9 mouse cellular contexts compared by ENCODE assay signal in the genomic region with DNA sequence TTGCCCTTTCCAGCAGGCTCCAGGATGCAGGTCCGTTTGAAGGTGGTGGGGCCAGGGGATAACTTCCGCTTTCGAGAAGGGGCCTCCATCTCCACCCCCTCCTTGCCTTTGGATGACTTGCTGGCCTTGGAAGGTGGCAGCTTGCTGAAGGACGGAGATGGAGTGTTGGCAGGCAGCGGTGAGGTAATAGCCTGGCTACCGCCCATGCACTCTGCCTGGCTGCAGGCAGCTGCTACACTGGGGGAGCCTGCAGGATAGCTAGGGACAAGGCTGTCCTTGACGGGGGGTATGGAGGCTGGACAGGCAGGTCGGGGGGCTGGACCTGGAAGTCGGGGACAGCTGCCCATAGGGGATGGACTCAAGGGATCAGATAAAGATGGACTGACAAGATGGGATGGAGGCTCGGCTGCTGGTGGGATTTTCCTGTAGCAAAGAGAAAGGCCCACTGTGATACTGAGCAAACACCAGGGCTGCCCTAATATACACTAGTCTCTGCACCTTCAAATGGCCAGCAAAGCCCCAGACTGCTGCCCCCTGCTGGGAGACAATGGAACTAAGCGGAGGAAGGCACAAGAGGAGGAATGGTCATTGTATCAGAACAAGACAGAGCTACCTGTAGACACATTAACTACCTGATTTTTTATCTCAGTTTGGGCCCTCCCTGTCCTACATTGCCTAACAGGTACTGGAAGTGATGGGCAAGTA. TPM values are rescaled to one million over a fixed set of nuclear protein-coding genes. Genes with fewer than 3 reads are reported as not detected.
A peak's percentile ranks its signal among the peaks of the same experiment; 100 is the strongest.
DNase-seq lines count a peak whose midpoint lies in the region; ATAC-seq and TF ChIP-seq lines count a peak whose summit lies in the region.
"Had no signal": no experiment of that assay in that cellular context is flagged by ENCODE, and none has a peak within 500 bp of the region (broad histone marks: within the 10 kb centered on the region; RNA-seq: fewer than 3 reads in every experiment).

No protein-coding gene starts in this region.

- TF ChIP-seq CTCF in C2C12 (IDR thresholded peaks at IDR 0.05; ENCODE audit: control insufficient read depth, insufficient read depth, insufficient read length) = peak; percentile 58
- TF ChIP-seq CTCF in brain, embryonic 14.5 days (IDR thresholded peaks at IDR 0.05; ENCODE audit: borderline replicate concordance, extremely low read depth, insufficient read depth, insufficient read length) = peak; percentile 88
- TF ChIP-seq CTCF in kidney, postnatal 0 days (IDR thresholded peaks at IDR 0.05; ENCODE audit: low read depth) = peak; percentile 95
- peak; percentile 96 for TF ChIP-seq CTCF in liver, postnatal 0 days (IDR thresholded peaks at IDR 0.05; ENCODE audit: low read depth)

- WGBS in kidney, postnatal 0 days = 85% methylated on average over 11 of the region's 11 CpGs
- 70% methylated on average over 11 of the region's 11 CpGs for WGBS in liver, postnatal 0 days (ENCODE audit: insufficient replicate concordance)

- TF ChIP-seq EP300 in liver, postnatal 0 days (IDR thresholded peaks at IDR 0.05; ENCODE audit: low read depth) = no peak

- no peak overlapping the region for H3K4me3 ChIP-seq in C2C12 (ENCODE audit: insufficient read depth, poor library complexity, severe bottlenecking)
- H3K4me3 ChIP-seq in kidney, postnatal 0 days (replicated peaks; ENCODE audit: low read depth, low read length) = no peak overlapping the region
- no peak overlapping the region for H3K4me3 ChIP-seq in liver, postnatal 0 days (ENCODE audit: low read depth, low read length)
- H3K4me3 ChIP-seq: heart, embryonic 15.5 days had no signal

- no peak overlapping the region for H3K4me2 ChIP-seq in kidney, postnatal 0 days (ENCODE audit: low read length)
- no peak overlapping the region for H3K4me2 ChIP-seq in liver, postnatal 0 days (ENCODE audit: low read depth, low read length)
- H3K4me2 ChIP-seq: heart, embryonic 15.5 days had no signal

- peaks cover 31% of the 10 kb centered on the region for H3K36me3 ChIP-seq in C2C12 (ENCODE audit: control insufficient read depth, insufficient read depth)
- H3K36me3 ChIP-seq in kidney, postnatal 0 days (ENCODE audit: insufficient read depth, low read length) = peaks cover 16% of the 10 kb centered on the region
- H3K36me3 ChIP-seq in liver, postnatal 0 days (replicated peaks; ENCODE audit: insufficient read depth, low read length) = peaks cover 14% of the 10 kb centered on the region

- TF ChIP-seq POLR2A in brain, embryonic 14.5 days (IDR thresholded peaks at IDR 0.05; ENCODE audit: borderline replicate concordance, extremely low read depth, insufficient read depth, insufficient read length, poor library complexity, severe bottlenecking) = no peak

- H3ac ChIP-seq in C2C12 (ENCODE audit: control insufficient read depth, insufficient read length, low read depth) = no peak overlapping the region

- H3K27ac ChIP-seq in kidney, postnatal 0 days = no peak overlapping the region
- H3K27ac ChIP-seq in liver, postnatal 0 days (ENCODE audit: low read depth) = no peak overlapping the region
- H3K27ac ChIP-seq: heart, embryonic 15.5 days had no signal

- H3K9me3 ChIP-seq in kidney, postnatal 0 days (replicated peaks; ENCODE audit: low read length) = no peaks in the 10 kb centered on the region
- no peaks in the 10 kb centered on the region for H3K9me3 ChIP-seq in liver, postnatal 0 days (ENCODE audit: low read length)
- H3K9me3 ChIP-seq: heart, embryonic 15.5 days had no signal

- no peak overlapping the region for H3K9ac ChIP-seq in kidney, postnatal 0 days (ENCODE audit: low read depth, low read length)
- H3K9ac ChIP-seq in liver, postnatal 0 days (replicated peaks) = no peak overlapping the region
- H3K9ac ChIP-seq: heart, embryonic 15.5 days had no signal

- ATAC-seq in erythroblast, adult 5-6 weeks (replicated peaks; ENCODE audit: low FRiP score, poor library complexity, severe bottlenecking) = 0 out of 2 replicates have a peak, but pooled peaks have one; percentile 29
- peak; percentile 3; the same call in 1 of the 2 replicates for ATAC-seq in kidney, postnatal 0 days (replicated peaks; ENCODE audit: low FRiP score, low read depth)
- no peak for ATAC-seq in liver, postnatal 0 days
- no peak for ATAC-seq in activated CD4-positive, CD25-positive, alpha-beta regulatory T cell, adult 4 months

- H3K4me1 ChIP-seq in kidney, postnatal 0 days (replicated peaks; ENCODE audit: insufficient read depth, low read length) = peaks cover 3% of the 10 kb centered on the region
- H3K4me1 ChIP-seq in liver, postnatal 0 days (ENCODE audit: insufficient read depth) = peaks cover 9% of the 10 kb centered on the region

- DNase-seq in 3T3-L1 (ENCODE audit: low read depth, low spot score) = peak; percentile 84
- DNase-seq in brain, embryonic 14.5 days (ENCODE audit: low read depth) = peak; percentile 69
- DNase-seq in kidney, postnatal 0 days (ENCODE audit: low spot score) = peak; percentile 79
- DNase-seq in liver, postnatal 0 days = peak; percentile 88
- DNase-seq in retina, postnatal 7 days (ENCODE audit: low read depth, low spot score) = peak; percentile 56

- H3K79me2 ChIP-seq in C2C12 (ENCODE audit: control insufficient read depth, insufficient read depth) = peaks cover 10% of the 10 kb centered on the region

- H3K79me3 ChIP-seq in C2C12 (ENCODE audit: low read depth) = peaks cover 8% of the 10 kb centered on the region

- no peaks in the 10 kb centered on the region for H3K27me3 ChIP-seq in C2C12 (ENCODE audit: control insufficient read depth, insufficient read depth, insufficient read length)
- H3K27me3 ChIP-seq in kidney, postnatal 0 days (ENCODE audit: insufficient read depth, low read length) = no peaks in the 10 kb centered on the region
- H3K27me3 ChIP-seq in liver, postnatal 0 days (ENCODE audit: insufficient read depth, low read length) = no peaks in the 10 kb centered on the region
- H3K27me3 ChIP-seq: heart, embryonic 15.5 days had no signal

TF ChIP-seq in C2C12, 6 proteins besides CTCF, POLR2A, EP300 and RAD21:
- TF ChIP-seq FOSL1 (IDR thresholded peaks at IDR 0.05; ENCODE audit: insufficient read depth, low read length, poor library complexity, severe bottlenecking) (no peak), MYOG (IDR thresholded peaks at IDR 0.05; ENCODE audit: control insufficient read depth, extremely low read depth, insufficient read length) (no peak), CEBPB (IDR thresholded peaks at IDR 0.05; ENCODE audit: low read depth) (no peak), MAX (IDR thresholded peaks at IDR 0.05) (no peak), MYOD1 (IDR thresholded peaks at IDR 0.05; ENCODE audit: control insufficient read depth, insufficient read length, low read depth) (no peak), USF1 (IDR thresholded peaks at IDR 0.05; ENCODE audit: low read depth) (no peak)

RNA-seq across cellular contexts. Expression of a gene that starts 2.8 kb away (rescaled TPM):
- 1.7 TPM for polyA plus RNA-seq in C2C12 (2012; fragmentation: generic; extraction: Trizol)
- polyA plus RNA-seq in brain, embryonic 14.5 days (2012; rRNA removed) = 8.4 and 8.7 TPM in 2 replicates
- total RNA-seq in erythroblast, adult 5-6 weeks (2015; ENCODE audit: low replicate concordance) = 0.63 and 1.3 TPM in 2 replicates
- total RNA-seq in erythroblast, adult 5-6 weeks (2017; ENCODE audit: low replicate concordance) = 1.1 and 1.7 TPM in 2 replicates
- 3.1 and 3.4 TPM in 2 replicates for polyA plus RNA-seq in kidney, postnatal 0 days (2015; fragmentation: Nextera tagmentation; extraction: Ambion mirVana)
- 1.5 and 1.6 TPM in 2 replicates for polyA plus RNA-seq in liver, postnatal 0 days (2015; fragmentation: Nextera tagmentation; extraction: Ambion mirVana)
- 1 to 10 TPM; 5.9 to 6.9 TPM for polyA plus RNA-seq in activated CD4-positive, CD25-positive, alpha-beta regulatory T cell, adult 4 months (2017; shearing (Covaris generic))

RNA-seq across cellular contexts. Expression of a gene that starts 7.0 kb away (rescaled TPM):
- 6.8 TPM for polyA plus RNA-seq in C2C12 (2012; fragmentation: generic; extraction: Trizol)
- polyA plus RNA-seq in brain, embryonic 14.5 days (2012; rRNA removed) = 50.1 and 55.9 TPM in 2 replicates
- total RNA-seq in erythroblast, adult 5-6 weeks (2015; ENCODE audit: low replicate concordance) = 0.58 and 0.84 TPM in 2 replicates
- 0.56 and 1.4 TPM in 2 replicates for total RNA-seq in erythroblast, adult 5-6 weeks (2017; ENCODE audit: low replicate concordance)
- polyA plus RNA-seq in kidney, postnatal 0 days (2015; fragmentation: Nextera tagmentation; extraction: Ambion mirVana) = 10.9 and 11.0 TPM in 2 replicates
- polyA plus RNA-seq in liver, postnatal 0 days (2015; fragmentation: Nextera tagmentation; extraction: Ambion mirVana) = 1.4 TPM in 2 replicates
- polyA plus RNA-seq in activated CD4-positive, CD25-positive, alpha-beta regulatory T cell, adult 4 months (2017; shearing (Covaris generic)) = 1 to 10 TPM; 4.3 to 7.8 TPM

RNA-seq across cellular contexts. Expression of a gene that starts 17.6 kb away (rescaled TPM):
- polyA plus RNA-seq in C2C12 (2012; fragmentation: generic; extraction: Trizol) = 1.9 TPM
- 19.5 and 25.0 TPM in 2 replicates for polyA plus RNA-seq in brain, embryonic 14.5 days (2012; rRNA removed)
- total RNA-seq in erythroblast, adult 5-6 weeks (2015; ENCODE audit: low replicate concordance) = not detected in 2 replicates
- 0.77 TPM in 1 of 2 replicates, not detected in the other for total RNA-seq in erythroblast, adult 5-6 weeks (2017; ENCODE audit: low replicate concordance)
- polyA plus RNA-seq in kidney, postnatal 0 days (2015; fragmentation: Nextera tagmentation; extraction: Ambion mirVana) = 4.2 and 5.4 TPM in 2 replicates
- 1.2 and 1.5 TPM in 2 replicates for polyA plus RNA-seq in liver, postnatal 0 days (2015; fragmentation: Nextera tagmentation; extraction: Ambion mirVana)
- polyA plus RNA-seq in activated CD4-positive, CD25-positive, alpha-beta regulatory T cell, adult 4 months (2017; shearing (Covaris generic)) = under 1 TPM; 0.09 to 0.19 TPM

RNA-seq across cellular contexts. Expression of a gene that starts 22.7 kb away (rescaled TPM):
- not detected for polyA plus RNA-seq in C2C12 (2012; fragmentation: generic; extraction: Trizol)
- 1.0 and 2.8 TPM in 2 replicates for polyA plus RNA-seq in brain, embryonic 14.5 days (2012; rRNA removed)
- not detected in 2 replicates for total RNA-seq in erythroblast, adult 5-6 weeks (2015; ENCODE audit: low replicate concordance)
- not detected in 2 replicates for total RNA-seq in erythroblast, adult 5-6 weeks (2017; ENCODE audit: low replicate concordance)
- polyA plus RNA-seq in kidney, postnatal 0 days (2015; fragmentation: Nextera tagmentation; extraction: Ambion mirVana) = 3.5 and 3.6 TPM in 2 replicates
- polyA plus RNA-seq in liver, postnatal 0 days (2015; fragmentation: Nextera tagmentation; extraction: Ambion mirVana) = 0.05 and 0.79 TPM in 2 replicates
- polyA plus RNA-seq in activated CD4-positive, CD25-positive, alpha-beta regulatory T cell, adult 4 months (2017; shearing (Covaris generic)) = not detected

RNA-seq across cellular contexts. Expression of a gene that starts 49.1 kb away (rescaled TPM):
- polyA plus RNA-seq in C2C12 (2012; fragmentation: generic; extraction: Trizol) = 0.01 TPM
- 1.5 and 2.6 TPM in 2 replicates for polyA plus RNA-seq in brain, embryonic 14.5 days (2012; rRNA removed)
- not detected in 2 replicates for total RNA-seq in erythroblast, adult 5-6 weeks (2015; ENCODE audit: low replicate concordance)
- total RNA-seq in erythroblast, adult 5-6 weeks (2017; ENCODE audit: low replicate concordance) = not detected in 2 replicates
- polyA plus RNA-seq in kidney, postnatal 0 days (2015; fragmentation: Nextera tagmentation; extraction: Ambion mirVana) = not detected in 2 replicates
- polyA plus RNA-seq in liver, postnatal 0 days (2015; fragmentation: Nextera tagmentation; extraction: Ambion mirVana) = not detected in 2 replicates
- not detected for polyA plus RNA-seq in activated CD4-positive, CD25-positive, alpha-beta regulatory T cell, adult 4 months (2017; shearing (Covaris generic))

Comparison
In these comparisons a context has a peak if more than half of its experiments do, and no peak if none do; other contexts are left out.
1. ATAC-seq: peak in erythroblast, adult 5-6 weeks (single experiment) and kidney, postnatal 0 days (single experiment); none in liver, postnatal 0 days (single experiment) and activated CD4-positive, CD25-positive, alpha-beta regulatory T cell, adult 4 months (single experiment).
2. Peak in every context shown above with its lines, with median percentiles within 50 percentile points of each other: DNase-seq and CTCF ChIP-seq.